Mouse (Mus musculus): Measurements from ENCODE around the gene Gpr68.

The Gpr68 gene

DNA sequence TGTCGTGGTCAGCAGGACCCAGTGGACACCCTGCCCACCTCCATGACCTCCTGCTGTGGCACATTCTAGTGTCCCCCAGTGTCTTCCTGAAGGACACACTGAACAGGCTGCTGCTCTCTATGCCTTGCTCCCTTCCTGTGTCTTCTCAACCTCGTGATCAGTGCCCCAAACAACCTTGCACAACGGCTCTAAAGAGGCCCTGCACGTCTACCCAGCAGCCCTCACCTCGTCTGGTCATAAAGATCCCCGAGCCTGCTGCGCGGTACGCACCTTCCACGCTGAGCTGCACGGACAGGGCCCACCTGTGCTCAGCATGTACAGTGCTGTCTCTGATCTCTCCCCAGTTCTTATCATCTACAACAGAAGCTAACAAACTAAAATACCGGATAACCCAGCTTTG lies 38.0 kb upstream of the Gpr68 start:
- H3K27me3 ChIP-seq (ENCODE audit: insufficient read depth, low read length): no peaks in the 10 kb centered on the region
- TF ChIP-seq NANOG (IDR thresholded peaks at IDR 0.05; ENCODE audit: borderline replicate concordance, low read length) (no peak), CTCF (conservative IDR thresholded peaks at IDR 0.05; ENCODE audit: low read length) (no peak), POU5F1 (IDR thresholded peaks at IDR 0.05; ENCODE audit: borderline replicate concordance, low read length) (no peak)
- no peaks in the 10 kb centered on the region for H3K9me3 ChIP-seq (ENCODE audit: low read length)
- H3K36me3 ChIP-seq (ENCODE audit: insufficient read depth, low read length): peaks cover 98% of the 10 kb centered on the region
- H3K4me3 ChIP-seq (replicated peaks; ENCODE audit: low read length): peak overlapping the region; percentile 39; the same call in 1 of the 2 replicates
- H3K4me1 ChIP-seq (replicated peaks; ENCODE audit: low read depth, low read length): peaks cover 66% of the 10 kb centered on the region

GRCm38 (mm10) chr12:100945501-100945900 lies 37.5 kb upstream of the Gpr68 start:
- Histone ChIP-seq H3K9me3 (ENCODE audit: low read length) (no peaks in the 10 kb centered on the region), H3K27me3 (ENCODE audit: insufficient read depth, low read length) (no peaks in the 10 kb centered on the region), H3K4me1 (replicated peaks; ENCODE audit: low read depth, low read length) (peaks cover 68% of the 10 kb centered on the region), H3K4me3 (replicated peaks; ENCODE audit: low read length) (peak overlapping the region; percentile 39), H3K36me3 (ENCODE audit: insufficient read depth, low read length) (peaks cover 100% of the 10 kb centered on the region)
- TF ChIP-seq CTCF (conservative IDR thresholded peaks at IDR 0.05; ENCODE audit: low read length) (no peak), POU5F1 (IDR thresholded peaks at IDR 0.05; ENCODE audit: borderline replicate concordance, low read length) (no peak), NANOG (IDR thresholded peaks at IDR 0.05; ENCODE audit: borderline replicate concordance, low read length) (no peak)

DNA sequence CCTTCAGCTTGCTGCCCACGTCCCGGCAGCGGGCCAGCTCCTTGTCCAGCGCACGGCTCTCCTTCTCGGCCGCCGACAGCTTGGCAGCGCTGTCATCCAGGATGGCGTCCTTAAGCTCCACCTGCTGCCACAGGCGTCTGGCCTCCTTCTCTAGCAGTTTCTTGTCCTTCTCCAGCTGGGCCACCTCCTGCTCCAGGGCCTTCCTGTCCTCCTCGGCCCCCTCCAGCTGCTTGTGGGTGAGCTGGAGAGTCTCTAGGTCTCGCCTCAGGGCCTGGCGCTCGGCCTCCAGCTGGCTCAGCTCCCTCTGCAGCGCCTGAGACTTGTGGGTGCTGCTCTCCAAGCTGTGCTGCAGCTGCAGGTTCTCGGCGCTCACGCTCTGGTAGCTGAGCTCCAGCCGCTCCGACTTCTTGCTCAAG lies 36.9 kb upstream of the Gpr68 start:
- Histone ChIP-seq H3K27me3 (ENCODE audit: insufficient read depth, low read length) (no peaks in the 10 kb centered on the region), H3K4me3 (replicated peaks; ENCODE audit: low read length) (peak overlapping the region; percentile 39), H3K9me3 (ENCODE audit: low read length) (no peaks in the 10 kb centered on the region), H3K36me3 (ENCODE audit: insufficient read depth, low read length) (peaks cover 100% of the 10 kb centered on the region), H3K4me1 (replicated peaks; ENCODE audit: low read depth, low read length) (peaks cover 73% of the 10 kb centered on the region)
- TF ChIP-seq CTCF (conservative IDR thresholded peaks at IDR 0.05; ENCODE audit: low read length) (no peak), POU5F1 (IDR thresholded peaks at IDR 0.05; ENCODE audit: borderline replicate concordance, low read length) (no peak), NANOG (IDR thresholded peaks at IDR 0.05; ENCODE audit: borderline replicate concordance, low read length) (no peak)

- Histone ChIP-seq H3K4me3 (replicated peaks; ENCODE audit: low read length) (no peak overlapping the region), H3K4me1 (replicated peaks; ENCODE audit: low read depth, low read length) (peaks cover 60% of the 10 kb centered on the region), H3K9me3 (ENCODE audit: low read length) (no peaks in the 10 kb centered on the region), H3K36me3 (ENCODE audit: insufficient read depth, low read length) (peaks cover 100% of the 10 kb centered on the region), H3K27me3 (ENCODE audit: insufficient read depth, low read length) (no peaks in the 10 kb centered on the region)
- no peak for TF ChIP-seq POU5F1 (IDR thresholded peaks at IDR 0.05; ENCODE audit: borderline replicate concordance, low read length)
- TF ChIP-seq CTCF (conservative IDR thresholded peaks at IDR 0.05; ENCODE audit: low read length): no peak
- TF ChIP-seq NANOG (IDR thresholded peaks at IDR 0.05; ENCODE audit: borderline replicate concordance, low read length): no peak
Observed at GRCm38 (mm10) chr12:100943146-100943545, 35.1 kb upstream of the Gpr68 start.

DNA sequence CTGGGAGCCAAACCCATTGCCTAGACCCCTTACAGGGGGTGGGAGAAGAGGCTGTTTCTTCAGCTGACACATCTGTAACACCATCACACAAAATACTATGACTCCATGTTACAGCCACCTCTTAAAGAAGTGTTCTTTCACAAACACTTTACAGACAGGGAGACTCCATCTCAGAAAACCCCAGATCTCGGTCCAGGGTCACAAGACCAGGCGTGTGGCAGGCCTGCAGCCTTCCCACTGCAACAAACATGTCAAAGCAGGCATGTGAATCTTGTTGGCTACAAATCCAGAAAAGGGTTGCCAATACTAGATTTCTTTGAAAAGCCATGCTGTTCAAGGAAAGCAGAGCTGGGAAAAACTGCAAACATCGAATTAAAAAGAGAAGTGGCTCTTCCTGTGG lies 33.4 kb upstream of the Gpr68 start:
- Histone ChIP-seq H3K9me3 (ENCODE audit: low read length) (no peaks in the 10 kb centered on the region), H3K4me3 (replicated peaks; ENCODE audit: low read length) (no peak overlapping the region), H3K27me3 (ENCODE audit: insufficient read depth, low read length) (no peaks in the 10 kb centered on the region), H3K36me3 (ENCODE audit: insufficient read depth, low read length) (peaks cover 100% of the 10 kb centered on the region), H3K4me1 (replicated peaks; ENCODE audit: low read depth, low read length) (peaks cover 70% of the 10 kb centered on the region)
- TF ChIP-seq POU5F1 (IDR thresholded peaks at IDR 0.05; ENCODE audit: borderline replicate concordance, low read length) (no peak), NANOG (IDR thresholded peaks at IDR 0.05; ENCODE audit: borderline replicate concordance, low read length) (no peak), CTCF (conservative IDR thresholded peaks at IDR 0.05; ENCODE audit: low read length) (no peak)

- H3K4me3 ChIP-seq (replicated peaks; ENCODE audit: low read length): no peak overlapping the region
- H3K4me1 ChIP-seq (replicated peaks; ENCODE audit: low read depth, low read length): peaks cover 48% of the 10 kb centered on the region
- TF ChIP-seq CTCF (conservative IDR thresholded peaks at IDR 0.05; ENCODE audit: low read length) (no peak), NANOG (IDR thresholded peaks at IDR 0.05; ENCODE audit: borderline replicate concordance, low read length) (no peak), POU5F1 (IDR thresholded peaks at IDR 0.05; ENCODE audit: borderline replicate concordance, low read length) (no peak)
- H3K9me3 ChIP-seq (ENCODE audit: low read length): no peaks in the 10 kb centered on the region
- no peaks in the 10 kb centered on the region for H3K27me3 ChIP-seq (ENCODE audit: insufficient read depth, low read length)
- H3K36me3 ChIP-seq (ENCODE audit: insufficient read depth, low read length): peaks cover 96% of the 10 kb centered on the region
Observed at GRCm38 (mm10) chr12:100937441-100938360, 29.7 kb upstream of the Gpr68 start.

GRCm38 (mm10) chr12:100936737-100937136 lies 28.7 kb upstream of the Gpr68 start:
- Histone ChIP-seq H3K9me3 (ENCODE audit: low read length) (no peaks in the 10 kb centered on the region), H3K4me3 (replicated peaks; ENCODE audit: low read length) (no peak overlapping the region), H3K27me3 (ENCODE audit: insufficient read depth, low read length) (no peaks in the 10 kb centered on the region), H3K4me1 (replicated peaks; ENCODE audit: low read depth, low read length) (peaks cover 42% of the 10 kb centered on the region), H3K36me3 (ENCODE audit: insufficient read depth, low read length) (peaks cover 96% of the 10 kb centered on the region)
- TF ChIP-seq POU5F1 (IDR thresholded peaks at IDR 0.05; ENCODE audit: borderline replicate concordance, low read length) (no peak), CTCF (conservative IDR thresholded peaks at IDR 0.05; ENCODE audit: low read length) (no peak), NANOG (IDR thresholded peaks at IDR 0.05; ENCODE audit: borderline replicate concordance, low read length) (no peak)

- no peak overlapping the region for H3K4me3 ChIP-seq (replicated peaks; ENCODE audit: low read length)
- peaks cover 96% of the 10 kb centered on the region for H3K36me3 ChIP-seq (ENCODE audit: insufficient read depth, low read length)
- TF ChIP-seq CTCF (conservative IDR thresholded peaks at IDR 0.05; ENCODE audit: low read length): peak; percentile 80
- no peak for TF ChIP-seq NANOG (IDR thresholded peaks at IDR 0.05; ENCODE audit: borderline replicate concordance, low read length)
- H3K27me3 ChIP-seq (ENCODE audit: insufficient read depth, low read length): no peaks in the 10 kb centered on the region
- H3K4me1 ChIP-seq (replicated peaks; ENCODE audit: low read depth, low read length): peaks cover 42% of the 10 kb centered on the region
- H3K9me3 ChIP-seq (ENCODE audit: low read length): no peaks in the 10 kb centered on the region
Observed at GRCm38 (mm10) chr12:100936116-100936515, 28.1 kb upstream of the Gpr68 start.

Data from E14TG2a.4 (cell line).